Mouse (Mus musculus) right cerebral cortex, postnatal 10 days (tissue): ENCODE data around the gene Mdm2.
"Not testable (repeated sequence)": the region's sequence is repeated elsewhere in the genome, so short reads cannot be mapped to it uniquely, and the experiment has no call there.

Experiments used
- DNase-seq, 2 experiments: peaks; one replicate each; pipeline ENCODE4 v3.0.0; 2021; ENCODE audit warnings: low spot score in 2 of 2

Gene Mdm2

GRCm38 (mm10) chr10:117712191-117712754, 1.7 kb upstream of the Mdm2 start:
- DNase-seq = no peak

- no peak for DNase-seq
Measured at GRCm38 (mm10) chr10:117711408-117711807, 850 bp upstream of the Mdm2 start.

- peak; percentile 79 to 83 for DNase-seq
Measured at GRCm38 (mm10) chr10:117709930-117710603, 491 bp downstream of the Mdm2 start.

- no peak for DNase-seq
Measured at GRCm38 (mm10) chr10:117709326-117709830, 1.2 kb downstream of the Mdm2 start.

GRCm38 (mm10) chr10:117708856-117709255, 1.7 kb downstream of the Mdm2 start:
- no peak for DNase-seq

- no peak for DNase-seq
Measured at GRCm38 (mm10) chr10:117708376-117708775, 2.2 kb downstream of the Mdm2 start.

- DNase-seq = no peak
Measured at GRCm38 (mm10) chr10:117707114-117707838, 3.3 kb downstream of the Mdm2 start.

- DNase-seq = no peak
Measured at GRCm38 (mm10) chr10:117706440-117706839, 4.1 kb downstream of the Mdm2 start.

GRCm38 (mm10) chr10:117705806-117706205, 4.8 kb downstream of the Mdm2 start:
- DNase-seq = no peak

- DNase-seq = no peak
Measured at GRCm38 (mm10) chr10:117704964-117705335, 5.6 kb downstream of the Mdm2 start.

- DNase-seq = not testable (repeated sequence)
Measured at GRCm38 (mm10) chr10:117704314-117704963, 6.1 kb downstream of the Mdm2 start.

- DNase-seq = no peak
Measured at GRCm38 (mm10) chr10:117703506-117703905, 7.1 kb downstream of the Mdm2 start.

- DNase-seq = no peak
Measured at GRCm38 (mm10) chr10:117702024-117702833, 8.3 kb downstream of the Mdm2 start.

GRCm38 (mm10) chr10:117701034-117701829, 9.3 kb downstream of the Mdm2 start:
- DNase-seq = no peak

- DNase-seq = no peak
Measured at GRCm38 (mm10) chr10:117700450-117700849, 10.1 kb downstream of the Mdm2 start.

- no peak for DNase-seq
Measured at GRCm38 (mm10) chr10:117699914-117700313, 10.6 kb downstream of the Mdm2 start.

GRCm38 (mm10) chr10:117698313-117699138, 12.0 kb downstream of the Mdm2 start:
- no peak for DNase-seq

GRCm38 (mm10) chr10:117697561-117698115, 12.9 kb downstream of the Mdm2 start:
- DNase-seq = no peak

- DNase-seq = no peak
Measured at GRCm38 (mm10) chr10:117696827-117697560, 13.6 kb downstream of the Mdm2 start.
